Mouse (Mus musculus): ENCODE measurements around the gene Mok.

GRCm38 (mm10) chr12:110762321-110762720 lies 78.4 kb downstream of the Mok start:
- no peak for TF ChIP-seq POLR2A (IDR thresholded peaks at IDR 0.05; ENCODE audit: low read depth, low read length)
- TF ChIP-seq CTCF (IDR thresholded peaks at IDR 0.05; ENCODE audit: extremely low read depth, insufficient read depth, insufficient read length, insufficient replicate concordance): no peak

Data from spleen, adult 2 months (tissue).